Comparison of ENCODE assay signal across 27 mouse cellular contexts in genomic region chr16:89851333-89851732, GRCm38 (mm10).
DNase-seq lines count a peak whose midpoint lies in the region; ATAC-seq lines count a peak whose summit lies in the region.
"Had no signal": no experiment of that assay in that cellular context is flagged by ENCODE, and none has a peak within 500 bp of the region (broad histone marks: within the 10 kb centered on the region; RNA-seq: fewer than 3 reads in every experiment).

No protein-coding gene starts in this region.

- no peak overlapping the region for H3K4me3 ChIP-seq in embryonic facial prominence, embryonic 12.5 days
- no peak overlapping the region for H3K4me3 ChIP-seq in embryonic facial prominence, embryonic 10.5 days
- H3K4me3 ChIP-seq in hindbrain, embryonic 10.5 days = no peak overlapping the region
- no peak overlapping the region for H3K4me3 ChIP-seq in hindbrain, embryonic 16.5 days (ENCODE audit: low read length)
- H3K4me3 ChIP-seq in neural tube, embryonic 11.5 days (ENCODE audit: low read depth, low read length) = no peak overlapping the region
- H3K4me3 ChIP-seq in neural tube, embryonic 15.5 days (replicated peaks) = no peak overlapping the region
- H3K4me3 ChIP-seq: heart, embryonic 13.5 days; kidney, embryonic 15.5 days; midbrain, embryonic 10.5 days; midbrain, embryonic 15.5 days; neural tube, embryonic 12.5 days had no signal

- ATAC-seq in embryonic facial prominence, embryonic 12.5 days (ENCODE audit: insufficient number of reproducible peaks, insufficient read depth, low FRiP score, low TSS enrichment) = peak; percentile 22; the same call in 1 of the 2 replicates
- ATAC-seq in hindbrain, embryonic 16.5 days = no peak
- 0 out of 2 replicates have a peak, but pooled peaks have one; percentile 27 for ATAC-seq in neural tube, embryonic 11.5 days (ENCODE audit: insufficient read depth, low FRiP score, low TSS enrichment)
- no peak for ATAC-seq in neural tube, embryonic 15.5 days (ENCODE audit: low FRiP score)
- ATAC-seq: activated CD4-positive, CD25-positive, alpha-beta regulatory T cell, adult 4 months; midbrain, embryonic 15.5 days had no signal

- no peaks in the 10 kb centered on the region for H3K9me3 ChIP-seq in embryonic facial prominence, embryonic 12.5 days
- H3K9me3 ChIP-seq in embryonic facial prominence, embryonic 10.5 days = peaks cover 4% of the 10 kb centered on the region; the same call in 1 of the 2 replicates
- H3K9me3 ChIP-seq in hindbrain, embryonic 10.5 days = peaks cover 11% of the 10 kb centered on the region; the same call in 1 of the 2 replicates
- H3K9me3 ChIP-seq in hindbrain, embryonic 16.5 days (ENCODE audit: control insufficient read depth, low read length) = no peaks in the 10 kb centered on the region
- H3K9me3 ChIP-seq in neural tube, embryonic 11.5 days (ENCODE audit: control insufficient read depth, low read length) = no peaks in the 10 kb centered on the region
- no peaks in the 10 kb centered on the region for H3K9me3 ChIP-seq in neural tube, embryonic 15.5 days (replicated peaks)
- H3K9me3 ChIP-seq: midbrain, embryonic 15.5 days had no signal

- H3K27me3 ChIP-seq in embryonic facial prominence, embryonic 12.5 days = no peaks in the 10 kb centered on the region
- no peaks in the 10 kb centered on the region for H3K27me3 ChIP-seq in embryonic facial prominence, embryonic 10.5 days (replicated peaks; ENCODE audit: low read depth, poor library complexity, severe bottlenecking)
- H3K27me3 ChIP-seq in hindbrain, embryonic 10.5 days (ENCODE audit: insufficient read depth, poor library complexity, severe bottlenecking) = no peaks in the 10 kb centered on the region
- H3K27me3 ChIP-seq in hindbrain, embryonic 16.5 days (replicated peaks; ENCODE audit: control insufficient read depth, insufficient read depth, low read length) = no peaks in the 10 kb centered on the region
- no peaks in the 10 kb centered on the region for H3K27me3 ChIP-seq in neural tube, embryonic 11.5 days (ENCODE audit: control insufficient read depth, insufficient read depth, low read length)
- no peaks in the 10 kb centered on the region for H3K27me3 ChIP-seq in neural tube, embryonic 15.5 days (replicated peaks)
- H3K27me3 ChIP-seq: CH12.LX; heart, embryonic 13.5 days; kidney, embryonic 15.5 days; midbrain, embryonic 15.5 days; neural tube, embryonic 12.5 days had no signal

- H3K4me1 ChIP-seq in embryonic facial prominence, embryonic 12.5 days = no peaks in the 10 kb centered on the region
- no peaks in the 10 kb centered on the region for H3K4me1 ChIP-seq in embryonic facial prominence, embryonic 10.5 days
- peaks cover 10% of the 10 kb centered on the region; the same call in 1 of the 2 replicates for H3K4me1 ChIP-seq in hindbrain, embryonic 10.5 days (replicated peaks)
- H3K4me1 ChIP-seq in hindbrain, embryonic 16.5 days (ENCODE audit: control insufficient read depth, insufficient read depth, low read depth, low read length) = no peaks in the 10 kb centered on the region
- H3K4me1 ChIP-seq in neural tube, embryonic 11.5 days (ENCODE audit: control insufficient read depth, insufficient read depth, low read length) = no peaks in the 10 kb centered on the region
- no peaks in the 10 kb centered on the region for H3K4me1 ChIP-seq in neural tube, embryonic 15.5 days
- H3K4me1 ChIP-seq: heart, embryonic 13.5 days; kidney, embryonic 15.5 days had no signal

- no peak overlapping the region for H3K9ac ChIP-seq in embryonic facial prominence, embryonic 12.5 days
- no peak overlapping the region for H3K9ac ChIP-seq in hindbrain, embryonic 16.5 days (ENCODE audit: low read depth, low read length)
- H3K9ac ChIP-seq in neural tube, embryonic 11.5 days (ENCODE audit: low read length) = no peak overlapping the region
- H3K9ac ChIP-seq in neural tube, embryonic 15.5 days (replicated peaks) = no peak overlapping the region
- H3K9ac ChIP-seq: heart, embryonic 13.5 days; kidney, embryonic 15.5 days; liver, embryonic 14.5 days; midbrain, embryonic 15.5 days; neural tube, embryonic 12.5 days had no signal

- peaks cover 32% of the 10 kb centered on the region for H3K36me3 ChIP-seq in embryonic facial prominence, embryonic 12.5 days
- peaks cover 47% of the 10 kb centered on the region for H3K36me3 ChIP-seq in embryonic facial prominence, embryonic 10.5 days (replicated peaks)
- peaks cover 39% of the 10 kb centered on the region for H3K36me3 ChIP-seq in hindbrain, embryonic 10.5 days
- H3K36me3 ChIP-seq in hindbrain, embryonic 16.5 days (ENCODE audit: control insufficient read depth, insufficient read depth, low read length) = no peaks in the 10 kb centered on the region
- no peaks in the 10 kb centered on the region for H3K36me3 ChIP-seq in neural tube, embryonic 11.5 days (ENCODE audit: control insufficient read depth, insufficient read depth, low read length)
- peaks cover 6% of the 10 kb centered on the region; the same call in 1 of the 2 replicates for H3K36me3 ChIP-seq in neural tube, embryonic 15.5 days

- no peak for DNase-seq in embryonic facial prominence, embryonic 10.5 days (ENCODE audit: low spot score)
- DNase-seq in hindbrain, embryonic 10.5 days (ENCODE audit: low spot score) = no peak
- DNase-seq in neural tube, embryonic 11.5 days (ENCODE audit: low spot score) = no peak
- DNase-seq in thymus, postnatal 0 days (ENCODE audit: low spot score) = no peak
- DNase-seq: adrenal gland, adult 2 months; cerebellum, adult 2 months; cerebellum, postnatal 14 days; gastrocnemius, postnatal 10 days; heart, postnatal 10 days; kidney, adult 18-20 months; kidney, postnatal 25 days; liver; lung, postnatal 10 days; retina, postnatal 1 day; right cerebral cortex, postnatal 14 days; thymus, postnatal 14 days had no signal

- WGBS in embryonic facial prominence, embryonic 12.5 days = 69% methylated on average over 9 of the region's 9 CpGs
- WGBS in embryonic facial prominence, embryonic 10.5 days = 76% methylated on average over 9 of the region's 9 CpGs
- 79% methylated on average over 9 of the region's 9 CpGs for WGBS in hindbrain, embryonic 10.5 days
- WGBS in hindbrain, embryonic 16.5 days = 58% methylated on average over 9 of the region's 9 CpGs
- WGBS in neural tube, embryonic 11.5 days = 64% methylated on average over 9 of the region's 9 CpGs
- 67% methylated on average over 9 of the region's 9 CpGs for WGBS in neural tube, embryonic 15.5 days

- no peak overlapping the region for H3K27ac ChIP-seq in embryonic facial prominence, embryonic 12.5 days
- no peak overlapping the region for H3K27ac ChIP-seq in embryonic facial prominence, embryonic 10.5 days (replicated peaks)
- H3K27ac ChIP-seq in hindbrain, embryonic 10.5 days = peak overlapping the region; percentile 45
- no peak overlapping the region for H3K27ac ChIP-seq in hindbrain, embryonic 16.5 days (ENCODE audit: low read depth, low read length)
- H3K27ac ChIP-seq in neural tube, embryonic 11.5 days (ENCODE audit: low read depth, low read length) = no peak overlapping the region
- no peak overlapping the region for H3K27ac ChIP-seq in neural tube, embryonic 15.5 days (replicated peaks)
- H3K27ac ChIP-seq: heart, embryonic 13.5 days; kidney, embryonic 15.5 days; liver, embryonic 14.5 days; midbrain, embryonic 10.5 days; midbrain, embryonic 15.5 days; neural tube, embryonic 12.5 days had no signal

- no peak overlapping the region for H3K4me2 ChIP-seq in embryonic facial prominence, embryonic 12.5 days (replicated peaks)
- H3K4me2 ChIP-seq in hindbrain, embryonic 16.5 days (ENCODE audit: low read length) = no peak overlapping the region
- no peak overlapping the region for H3K4me2 ChIP-seq in neural tube, embryonic 11.5 days (ENCODE audit: low read depth)
- no peak overlapping the region for H3K4me2 ChIP-seq in neural tube, embryonic 15.5 days
- H3K4me2 ChIP-seq: heart, embryonic 13.5 days; kidney, embryonic 15.5 days; midbrain, embryonic 15.5 days; neural tube, embryonic 12.5 days had no signal

Comparison
In these comparisons a context has a peak if more than half of its experiments do, and no peak if none do; other contexts are left out.
1. ATAC-seq: peak in embryonic facial prominence, embryonic 12.5 days (single experiment) and neural tube, embryonic 11.5 days (single experiment); none in hindbrain, embryonic 16.5 days (single experiment) and neural tube, embryonic 15.5 days (single experiment).